Mouse (Mus musculus) intestine, embryonic 15.5 days (tissue): Measurements from ENCODE around the gene Adamts20. TPM values are rescaled to one million over a fixed set of nuclear protein-coding genes. Genes with fewer than 3 reads are reported as not detected.
"Not testable (repeated sequence)": the region's sequence is repeated elsewhere in the genome, so short reads cannot be mapped to it uniquely, and the experiment has no call there.

Source experiments
- ATAC-seq: fragments of 200-750 bp; cut with Nextera tagmentation; 2 replicates; pipeline ENCODE4 v1.8.0; 2017; ENCODE audit warnings: moderate TSS enrichment, moderate library complexity
- H3K27ac ChIP-seq: fragments of 300-500 bp; sonication (generic); 2 replicates; pipeline ENCODE4 v1.5.1; 2015; ENCODE audit warnings: mild to moderate bottlenecking, inconsistent platforms
- H3K27me3 ChIP-seq: fragments of 300-500 bp; sonication (generic); replicated peaks from 2 replicates; pipeline ENCODE4 v1.6.1; 2015; ENCODE audit warnings: inconsistent platforms
- H3K36me3 ChIP-seq: fragments of 300-500 bp; sonication (generic); 2 replicates; pipeline ENCODE4 v1.6.1; 2015; ENCODE audit warnings: inconsistent platforms
- H3K4me1 ChIP-seq: fragments of 300-500 bp; sonication (generic); replicated peaks from 2 replicates; pipeline ENCODE4 v1.6.1; 2015; ENCODE audit warnings: inconsistent platforms
- H3K4me2 ChIP-seq: fragments of 300-500 bp; sonication (generic); replicated peaks from 2 replicates; pipeline ENCODE4 v1.6.1; 2015; ENCODE audit warnings: mild to moderate bottlenecking, inconsistent platforms
- H3K4me3 ChIP-seq: fragments of 300-500 bp; sonication (generic); replicated peaks from 2 replicates; pipeline ENCODE4 v1.5.1; 2015; ENCODE audit warnings: inconsistent platforms
- H3K9ac ChIP-seq: fragments of 300-500 bp; sonication (generic); 2 replicates; pipeline ENCODE4 v1.6.1; 2015; ENCODE audit warnings: inconsistent platforms
- H3K9me3 ChIP-seq: fragments of 300-500 bp; sonication (generic); 2 replicates; pipeline ENCODE4 v1.6.1; 2016; ENCODE audit warnings: inconsistent platforms
- WGBS: fragments of 180-500 bp; shearing (Covaris S2); methylation state at CpG from one replicate; pipeline ENCODE4 v1.1.7; 2015; 5-methylcytosine and 5-hydroxymethylcytosine counted together
- polyA plus RNA-seq: library from polyadenylated mRNA; unstranded; fragments of >200 nt; fragmentation: Nextera tagmentation; extraction: Ambion mirVana; gene quantifications from 2 replicates; pipeline ENCODE4 v1.2.1, GENCODE M21; 2015

The Adamts20 gene
- polyA plus RNA-seq = 2.2 and 2.5 TPM in 2 replicates

DNA sequence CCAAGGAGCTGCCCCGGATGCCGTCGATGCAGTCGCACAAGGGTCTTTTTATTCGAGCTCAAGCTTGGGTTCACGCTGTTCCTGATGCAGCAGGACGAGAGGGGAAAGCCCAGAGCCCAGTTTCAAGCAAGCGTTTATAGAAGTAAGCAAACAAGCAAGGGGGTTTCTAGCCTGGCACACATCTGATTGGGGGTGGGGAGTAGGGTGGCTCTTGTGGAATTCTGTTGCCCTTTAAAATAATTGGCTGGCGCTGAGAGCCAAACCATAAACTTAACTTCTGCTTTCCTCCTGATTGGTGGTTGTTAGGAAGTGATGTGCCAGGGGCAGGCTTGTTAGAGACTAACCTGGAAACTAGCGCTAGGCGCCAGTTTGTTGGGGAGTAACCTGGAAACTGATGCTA is at the start of gene Adamts20:
Gene Adamts20 (minus strand): TSS at position 101 of the 400 bp plus-strand sequence.
- WGBS = 85% methylated on average over 11 of the region's 11 CpGs
- no peak within 1 kb of the TSS for H3K9ac ChIP-seq
- no peaks in the 10 kb centered on the region for H3K36me3 ChIP-seq
- H3K27ac ChIP-seq = no peak within 1 kb of the TSS
- H3K27me3 ChIP-seq = no peaks in the 10 kb centered on the region
- no peak within 1 kb of the TSS for H3K4me2 ChIP-seq
- ATAC-seq = no peak
- no peak within 1 kb of the TSS for H3K4me3 ChIP-seq
- H3K4me1 ChIP-seq = no peaks in the 10 kb centered on the region
- no peaks in the 10 kb centered on the region for H3K9me3 ChIP-seq

DNA sequence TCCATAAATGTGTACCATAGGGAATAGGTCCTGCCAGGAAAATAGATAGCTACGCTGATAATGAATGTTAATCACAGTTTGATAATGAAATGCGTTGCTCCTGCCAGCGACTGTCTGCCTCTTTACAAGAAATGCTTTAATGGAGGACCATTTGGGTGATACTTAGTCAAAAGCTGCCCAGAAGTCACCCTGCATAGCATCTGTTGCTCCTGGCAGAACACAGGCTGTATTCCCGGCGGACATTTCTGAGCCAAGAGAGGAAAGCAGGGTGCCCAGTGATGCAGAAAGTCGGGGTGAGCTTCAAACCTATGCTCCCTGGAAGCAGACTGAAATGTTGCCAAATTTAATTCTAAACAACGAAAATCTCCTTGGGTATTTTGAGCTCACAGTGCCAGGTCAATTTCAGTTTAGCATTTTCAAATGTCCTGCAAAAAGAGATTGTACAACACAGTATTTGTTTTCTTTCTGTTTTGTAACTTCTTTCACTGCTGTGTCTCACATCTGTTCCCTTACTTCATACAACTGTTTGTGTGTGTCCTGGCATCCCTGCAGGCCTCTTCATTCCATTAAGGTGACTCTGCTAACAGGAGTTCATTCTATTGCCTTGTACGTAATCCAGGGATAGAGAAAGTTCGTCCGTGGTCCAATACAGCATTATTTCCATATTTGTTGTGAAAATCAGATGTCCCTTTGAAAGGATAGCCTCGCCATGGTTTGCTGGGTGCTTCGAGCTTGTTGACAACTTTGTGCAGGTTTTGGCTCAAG is 38.4 kb upstream of the Adamts20 start:
- no peaks in the 10 kb centered on the region for H3K36me3 ChIP-seq
- no peaks in the 10 kb centered on the region for H3K9me3 ChIP-seq
- H3K4me2 ChIP-seq = no peak overlapping the region
- 77% methylated on average over 12 of the region's 12 CpGs for WGBS
- no peaks in the 10 kb centered on the region for H3K27me3 ChIP-seq
- H3K4me3 ChIP-seq = no peak overlapping the region
- ATAC-seq = no peak
- H3K27ac ChIP-seq = no peak overlapping the region
- H3K9ac ChIP-seq = no peak overlapping the region
- H3K4me1 ChIP-seq = no peaks in the 10 kb centered on the region

DNA sequence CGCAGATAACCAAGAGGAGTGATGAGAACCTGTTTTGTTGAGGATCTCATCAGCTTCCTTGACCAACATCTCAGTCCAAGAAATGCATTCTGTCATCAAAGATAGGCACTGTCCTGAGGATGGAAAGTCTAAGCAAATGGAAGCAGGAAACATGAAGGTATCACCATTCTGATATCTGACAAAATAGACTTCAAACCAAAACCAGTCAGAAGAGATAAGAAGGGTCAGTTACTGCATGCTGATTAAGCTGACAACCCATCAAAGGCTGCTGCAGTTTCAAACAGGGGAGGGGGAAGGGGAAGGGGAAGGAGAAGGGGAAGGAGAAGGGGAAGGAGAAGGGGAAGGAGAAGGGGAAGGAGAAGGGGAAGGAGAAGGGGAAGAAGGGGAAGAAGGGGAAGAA is 34.0 kb upstream of the Adamts20 start:
- no peak for ATAC-seq
- H3K4me2 ChIP-seq = no peak overlapping the region
- H3K4me3 ChIP-seq = no peak overlapping the region
- no peaks in the 10 kb centered on the region for H3K36me3 ChIP-seq
- WGBS = 75% methylated on average over 1 of the region's 1 CpGs
- H3K27me3 ChIP-seq = no peaks in the 10 kb centered on the region
- H3K9me3 ChIP-seq = no peaks in the 10 kb centered on the region
- H3K9ac ChIP-seq = no peak overlapping the region
- no peaks in the 10 kb centered on the region for H3K4me1 ChIP-seq
- H3K27ac ChIP-seq = no peak overlapping the region

DNA sequence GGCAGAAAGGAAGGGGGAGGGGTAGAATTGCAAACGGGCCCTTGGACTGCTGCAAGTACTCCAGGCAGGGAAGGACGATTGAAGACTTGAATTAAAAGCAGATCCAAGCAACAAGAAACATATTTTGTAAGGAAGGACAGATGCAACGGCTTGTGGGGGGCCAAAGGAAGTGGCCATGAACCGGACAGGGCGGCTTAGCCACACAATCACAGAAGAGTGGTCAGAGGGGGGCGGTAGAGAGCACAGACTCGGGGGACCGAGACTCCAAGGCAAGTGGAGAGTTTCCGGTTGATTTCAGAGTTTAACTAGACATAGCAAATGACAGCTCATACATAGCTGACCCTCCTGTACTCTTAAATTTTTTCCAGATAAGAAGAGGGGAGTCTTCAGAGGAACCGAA is 30.7 kb upstream of the Adamts20 start:
- Histone ChIP-seq H3K36me3 (no peaks in the 10 kb centered on the region), H3K27me3 (no peaks in the 10 kb centered on the region), H3K27ac (no peak overlapping the region), H3K9me3 (no peaks in the 10 kb centered on the region), H3K9ac (no peak overlapping the region), H3K4me2 (no peak overlapping the region), H3K4me1 (no peaks in the 10 kb centered on the region), H3K4me3 (no peak overlapping the region)
- ATAC-seq = no peak
- WGBS = 80% methylated on average over 10 of the region's 10 CpGs

DNA sequence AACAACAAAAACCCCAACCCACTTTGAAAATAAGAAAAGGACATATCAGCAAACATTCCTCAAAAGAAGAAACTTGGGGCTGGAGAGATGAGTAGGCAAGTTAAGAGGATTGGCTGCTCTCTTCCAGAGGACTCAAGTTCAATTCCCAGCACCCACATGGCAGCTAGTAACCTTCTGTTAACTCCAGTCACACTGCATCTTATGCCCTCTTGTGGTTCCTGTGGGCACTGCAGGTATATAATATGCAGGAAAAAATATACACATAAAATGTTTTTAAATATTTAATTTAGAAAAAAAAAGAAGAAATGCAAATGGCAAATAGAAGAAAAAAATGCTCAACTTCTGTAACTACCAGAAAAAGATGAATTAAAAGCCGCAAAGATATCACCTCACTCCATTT is 29.2 kb upstream of the Adamts20 start:
- WGBS = 92% methylated on average over 1 of the region's 1 CpGs
- Histone ChIP-seq H3K4me2 (no peak overlapping the region), H3K36me3 (no peaks in the 10 kb centered on the region), H3K4me1 (no peaks in the 10 kb centered on the region), H3K27me3 (no peaks in the 10 kb centered on the region), H3K27ac (no peak overlapping the region), H3K4me3 (no peak overlapping the region), H3K9me3 (no peaks in the 10 kb centered on the region), H3K9ac (no peak overlapping the region)
- ATAC-seq = no peak

DNA sequence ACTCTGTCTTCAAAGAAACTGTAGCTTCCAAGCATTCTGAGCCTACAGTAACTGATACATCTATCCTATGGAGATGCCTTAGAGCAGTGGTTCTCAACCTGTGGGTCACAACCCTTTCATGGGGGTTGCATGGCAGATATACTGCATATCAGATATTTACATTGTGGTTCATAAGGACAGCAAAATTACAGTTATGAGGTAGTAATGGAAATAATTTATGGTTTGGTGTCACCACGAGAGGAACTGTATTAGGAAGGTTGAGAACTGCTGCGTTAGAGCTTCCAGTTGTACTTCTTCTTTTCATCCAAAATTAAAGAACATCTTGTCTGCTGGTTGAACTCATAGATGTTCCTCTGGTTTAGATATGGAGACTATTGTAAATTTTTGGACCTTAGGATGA is 24.2 kb upstream of the Adamts20 start:
- ATAC-seq = no peak
- no peak overlapping the region for H3K27ac ChIP-seq
- no peak overlapping the region for H3K9ac ChIP-seq
- H3K4me1 ChIP-seq = no peaks in the 10 kb centered on the region
- no peaks in the 10 kb centered on the region for H3K36me3 ChIP-seq
- WGBS = 82% methylated on average over 2 of the region's 2 CpGs
- no peaks in the 10 kb centered on the region for H3K9me3 ChIP-seq
- H3K4me3 ChIP-seq = no peak overlapping the region
- H3K27me3 ChIP-seq = no peaks in the 10 kb centered on the region
- no peak overlapping the region for H3K4me2 ChIP-seq

DNA sequence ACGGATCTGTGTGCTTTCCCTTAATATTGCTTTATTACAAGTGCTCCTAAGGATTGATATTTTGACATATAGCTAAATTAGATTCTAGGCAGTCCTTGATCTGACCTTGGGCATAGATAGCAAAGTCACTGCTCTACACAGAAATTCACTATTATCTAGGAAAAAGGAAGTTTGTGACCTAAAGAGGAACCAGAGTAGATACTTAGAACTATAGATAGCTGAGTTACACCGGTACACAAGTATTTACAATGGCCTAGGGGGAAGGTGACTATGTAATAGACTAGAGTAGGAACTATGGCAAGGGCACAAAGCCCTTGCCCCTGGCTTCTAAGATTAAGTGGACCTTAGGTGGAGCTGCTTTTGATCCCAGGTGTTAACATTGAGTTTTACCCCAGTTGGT is 22.8 kb upstream of the Adamts20 start:
- not testable (repeated sequence) for H3K4me3 ChIP-seq, H3K36me3 ChIP-seq, H3K9me3 ChIP-seq, H3K4me2 ChIP-seq, H3K4me1 ChIP-seq, H3K27me3 ChIP-seq, ATAC-seq, H3K9ac ChIP-seq, H3K27ac ChIP-seq
- WGBS = 88% methylated on average over 2 of the region's 2 CpGs

DNA sequence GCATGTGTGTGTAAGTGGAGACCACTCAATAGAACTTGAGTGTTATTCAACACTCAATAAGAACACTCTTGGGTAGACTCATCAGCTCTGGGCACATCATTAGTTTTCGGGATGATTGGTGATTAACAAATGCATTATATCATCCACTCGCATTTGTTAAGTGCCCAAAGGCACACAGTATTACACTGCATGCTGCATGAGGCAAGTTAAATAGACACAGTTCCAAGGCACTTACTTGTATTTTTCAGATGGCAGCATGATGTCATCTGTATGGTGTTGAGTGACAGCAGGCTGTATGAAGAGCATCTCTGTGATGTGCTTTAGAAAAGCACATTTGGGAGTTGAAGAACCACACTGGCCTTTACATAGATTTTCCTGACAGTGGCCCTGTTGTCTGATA is 17.3 kb upstream of the Adamts20 start:
- 84% methylated on average over 2 of the region's 2 CpGs for WGBS
- H3K9ac ChIP-seq = no peak overlapping the region
- no peak overlapping the region for H3K4me2 ChIP-seq
- H3K9me3 ChIP-seq = no peaks in the 10 kb centered on the region
- H3K4me3 ChIP-seq = no peak overlapping the region
- H3K27ac ChIP-seq = no peak overlapping the region
- no peaks in the 10 kb centered on the region for H3K36me3 ChIP-seq
- no peak for ATAC-seq
- H3K27me3 ChIP-seq = no peaks in the 10 kb centered on the region
- no peaks in the 10 kb centered on the region for H3K4me1 ChIP-seq

DNA sequence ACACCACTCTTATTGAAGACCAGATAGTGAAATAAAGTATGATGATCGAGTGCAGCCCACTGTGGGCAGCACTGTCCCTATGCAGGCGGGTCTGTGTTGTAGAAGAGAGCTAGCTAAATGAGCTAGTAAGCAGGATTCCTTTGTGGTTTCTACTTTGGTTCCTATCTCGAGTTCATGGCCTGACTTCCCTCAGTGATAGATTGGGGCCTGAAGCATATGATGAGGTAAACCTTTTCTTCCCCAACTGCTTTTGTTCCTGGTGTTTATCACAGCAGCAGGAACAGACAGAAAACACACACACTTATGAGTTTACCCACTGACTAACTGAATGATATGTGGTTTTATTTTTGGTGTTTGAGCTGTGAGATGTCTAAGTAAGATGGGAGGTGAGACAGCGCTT is 15.6 kb upstream of the Adamts20 start:
- H3K4me1 ChIP-seq = no peaks in the 10 kb centered on the region
- no peak for ATAC-seq
- no peaks in the 10 kb centered on the region for H3K36me3 ChIP-seq
- H3K9me3 ChIP-seq = no peaks in the 10 kb centered on the region
- H3K27ac ChIP-seq = no peak overlapping the region
- no peaks in the 10 kb centered on the region for H3K27me3 ChIP-seq
- no peak overlapping the region for H3K9ac ChIP-seq
- 84% methylated on average over 4 of the region's 4 CpGs for WGBS
- no peak overlapping the region for H3K4me3 ChIP-seq
- H3K4me2 ChIP-seq = no peak overlapping the region

DNA sequence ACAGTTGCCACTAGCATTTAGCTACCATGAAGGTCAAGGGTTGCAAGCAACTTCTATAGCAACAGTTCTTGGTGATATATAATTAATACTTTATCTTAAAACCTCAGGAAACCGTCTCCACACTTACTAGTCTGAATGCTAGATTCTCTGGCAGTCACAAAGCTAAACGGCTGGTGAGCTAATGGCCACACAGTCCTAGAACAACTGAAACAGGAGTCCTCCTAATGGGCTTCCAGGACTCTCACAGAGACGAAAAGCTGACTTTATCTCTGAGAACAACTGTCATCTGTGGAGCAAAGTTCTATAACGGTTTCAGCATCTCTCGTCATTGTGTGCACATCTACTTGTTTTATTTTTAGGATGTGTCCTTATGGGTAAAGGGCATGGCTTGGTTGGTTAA is 15.0 kb upstream of the Adamts20 start:
- Histone ChIP-seq H3K4me1 (no peaks in the 10 kb centered on the region), H3K4me3 (no peak overlapping the region), H3K9me3 (no peaks in the 10 kb centered on the region), H3K9ac (no peak overlapping the region), H3K36me3 (no peaks in the 10 kb centered on the region), H3K27ac (no peak overlapping the region), H3K27me3 (no peaks in the 10 kb centered on the region), H3K4me2 (no peak overlapping the region)
- 87% methylated on average over 5 of the region's 5 CpGs for WGBS
- no peak for ATAC-seq

DNA sequence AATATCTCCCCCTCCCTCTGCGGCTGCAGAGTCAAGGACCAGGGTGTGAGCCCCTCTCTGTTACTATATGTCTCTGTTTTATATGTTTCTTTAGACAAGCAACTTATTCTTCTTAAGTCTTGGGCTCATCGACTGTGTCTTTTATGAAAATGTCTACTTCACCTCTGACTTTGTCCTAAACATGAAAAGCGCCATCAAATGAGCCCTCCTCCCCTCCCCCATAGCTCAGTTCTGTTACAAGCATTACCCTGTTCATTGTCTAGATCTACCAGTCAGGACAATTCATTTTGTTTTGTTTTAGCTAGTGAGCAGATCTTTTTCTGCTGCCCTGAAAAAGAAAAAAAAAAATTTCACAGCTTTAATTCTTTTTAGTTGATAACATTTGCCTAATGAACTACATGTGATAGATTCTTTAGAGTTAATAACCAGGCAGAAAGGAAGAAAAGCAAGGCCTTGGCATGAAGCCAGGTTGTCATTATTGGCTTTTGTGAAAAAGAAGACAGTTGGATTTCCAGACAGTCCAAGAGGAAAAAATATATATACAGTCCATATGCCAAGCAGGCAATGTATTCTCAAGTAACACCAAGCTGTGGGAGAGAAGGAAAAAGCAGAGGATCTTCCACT is 14.4 kb upstream of the Adamts20 start:
- Histone ChIP-seq H3K36me3 (no peaks in the 10 kb centered on the region), H3K27me3 (no peaks in the 10 kb centered on the region), H3K9ac (no peak overlapping the region), H3K4me1 (no peaks in the 10 kb centered on the region), H3K9me3 (no peaks in the 10 kb centered on the region), H3K4me2 (no peak overlapping the region), H3K4me3 (no peak overlapping the region), H3K27ac (no peak overlapping the region)
- ATAC-seq = no peak
- 81% methylated on average over 3 of the region's 3 CpGs for WGBS

DNA sequence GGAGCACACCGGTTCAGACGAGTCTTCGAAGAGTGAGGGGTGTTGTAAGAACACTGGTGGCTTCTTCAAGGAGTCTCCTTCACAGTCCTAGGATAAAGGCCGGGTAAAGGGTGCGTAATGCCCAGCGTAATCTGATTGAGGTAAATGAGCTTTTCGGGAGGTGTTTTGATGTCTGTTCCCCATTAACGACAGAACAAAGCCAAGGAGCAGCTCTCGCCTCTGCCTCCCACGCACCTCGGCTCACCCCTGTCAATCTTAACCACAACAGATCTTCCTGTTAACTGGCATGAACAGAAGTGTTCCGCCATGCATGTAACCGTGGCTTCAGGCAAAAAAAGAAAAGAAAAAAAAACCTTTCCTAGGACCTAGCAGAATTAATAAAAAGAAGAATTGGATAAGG is 13.5 kb upstream of the Adamts20 start:
- Histone ChIP-seq H3K36me3 (no peaks in the 10 kb centered on the region), H3K27ac (no peak overlapping the region), H3K4me2 (no peak overlapping the region), H3K4me3 (no peak overlapping the region), H3K4me1 (no peaks in the 10 kb centered on the region), H3K9ac (no peak overlapping the region), H3K27me3 (no peaks in the 10 kb centered on the region), H3K9me3 (no peaks in the 10 kb centered on the region)
- no peak for ATAC-seq
- WGBS = 64% methylated on average over 13 of the region's 13 CpGs

DNA sequence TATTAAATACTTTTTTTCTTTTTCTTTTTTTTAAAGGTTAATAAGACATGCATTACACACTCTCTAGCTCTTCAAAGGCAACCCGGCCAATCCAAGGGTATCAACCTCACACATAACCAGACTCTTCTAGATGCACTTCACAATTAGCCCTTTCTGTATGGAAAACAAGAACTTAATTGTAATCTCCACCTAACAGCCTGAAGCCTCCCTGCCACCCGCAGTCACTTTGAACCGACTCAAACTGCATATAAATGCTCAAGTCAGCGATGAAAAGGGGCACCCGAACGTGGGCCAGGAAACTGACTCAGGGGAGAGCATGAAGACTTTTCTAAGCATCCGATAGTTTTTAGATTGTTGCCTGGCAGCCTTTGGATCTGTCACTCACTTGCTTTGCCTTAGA is 12.1 kb upstream of the Adamts20 start:
- Histone ChIP-seq H3K4me3 (no peak overlapping the region), H3K27me3 (no peaks in the 10 kb centered on the region), H3K27ac (no peak overlapping the region), H3K36me3 (no peaks in the 10 kb centered on the region), H3K9ac (no peak overlapping the region), H3K4me2 (no peak overlapping the region), H3K4me1 (no peaks in the 10 kb centered on the region), H3K9me3 (no peaks in the 10 kb centered on the region)
- ATAC-seq = no peak
- 75% methylated on average over 7 of the region's 7 CpGs for WGBS
